Mouse (Mus musculus) liver, embryonic 15.5 days (tissue): ENCODE data around the gene Col2a1. TPM values are rescaled to one million over a fixed set of nuclear protein-coding genes. Genes with fewer than 3 reads are reported as not detected.

Experiments
- ATAC-seq: fragments of 200-750 bp; cut with Nextera tagmentation; 2 replicates; pipeline ENCODE4 v1.8.0; 2017; ENCODE audit warnings: moderate number of reproducible peaks, mild to moderate bottlenecking, moderate library complexity; ENCODE audit not compliant: insufficient read depth
- H3K27ac ChIP-seq: fragments of 300-500 bp; sonication (generic); replicated peaks from 2 replicates; pipeline ENCODE4 v1.5.1; 2015; ENCODE audit warnings: mild to moderate bottlenecking, inconsistent platforms
- H3K27me3 ChIP-seq: fragments of 300-500 bp; sonication (generic); 2 replicates; pipeline ENCODE4 v1.6.1; 2015; ENCODE audit warnings: mild to moderate bottlenecking, inconsistent platforms
- H3K36me3 ChIP-seq: fragments of 300-500 bp; sonication (generic); replicated peaks from 2 replicates; pipeline ENCODE4 v1.6.1; 2015; ENCODE audit warnings: moderate library complexity, mild to moderate bottlenecking, inconsistent platforms
- H3K4me1 ChIP-seq: fragments of 300-500 bp; sonication (generic); replicated peaks from 2 replicates; pipeline ENCODE4 v1.6.1; 2015; ENCODE audit warnings: inconsistent platforms
- H3K4me2 ChIP-seq: fragments of 300-500 bp; sonication (generic); 2 replicates; pipeline ENCODE4 v1.6.1; 2015; ENCODE audit warnings: moderate library complexity, mild to moderate bottlenecking, inconsistent platforms
- H3K4me3 ChIP-seq: fragments of 300-500 bp; sonication (generic); replicated peaks from 2 replicates; pipeline ENCODE4 v1.5.1; 2015; ENCODE audit warnings: mild to moderate bottlenecking, inconsistent platforms
- H3K9ac ChIP-seq: fragments of 300-500 bp; sonication (generic); 2 replicates; pipeline ENCODE4 v1.6.1; 2015; ENCODE audit warnings: moderate library complexity, mild to moderate bottlenecking, inconsistent platforms
- H3K9me3 ChIP-seq: fragments of 300-500 bp; sonication (generic); replicated peaks from 2 replicates; pipeline ENCODE4 v1.6.1; 2016; ENCODE audit warnings: inconsistent platforms
- WGBS: fragments of 180-500 bp; shearing (Covaris S2); methylation state at CpG from one replicate; pipeline ENCODE4 v1.1.7; 2015; ENCODE audit warnings: mixed read lengths; ENCODE audit not compliant: insufficient replicate concordance; 5-methylcytosine and 5-hydroxymethylcytosine counted together
- polyA plus RNA-seq: library from polyadenylated mRNA; unstranded; fragments of >200 nt; fragmentation: Nextera tagmentation; extraction: Ambion mirVana; gene quantifications from 2 replicates; pipeline ENCODE4 v1.2.1, GENCODE M21; 2015

Gene Col2a1
- polyA plus RNA-seq, 1 experiment from 2014 or later, result 5.3 TPM

- no peak for ATAC-seq
- Histone ChIP-seq H3K27me3 (no peaks in the 10 kb centered on the region), H3K27ac (no peak overlapping the region), H3K4me1 (no peaks in the 10 kb centered on the region), H3K9ac (no peak overlapping the region), H3K9me3 (no peaks in the 10 kb centered on the region), H3K4me2 (no peak overlapping the region), H3K36me3 (no peaks in the 10 kb centered on the region), H3K4me3 (no peak overlapping the region)
- 57% methylated on average over 8 of the region's 8 CpGs for WGBS
Observed at GRCm38 (mm10) chr15:97942538-97942937, 62.0 kb downstream of the Col2a1 start.

- WGBS, result 55% methylated on average over 2 of the region's 2 CpGs
- Histone ChIP-seq H3K4me3 (no peak overlapping the region), H3K36me3 (no peaks in the 10 kb centered on the region), H3K9me3 (no peaks in the 10 kb centered on the region), H3K9ac (no peak overlapping the region), H3K27ac (no peak overlapping the region), H3K4me2 (no peak overlapping the region), H3K27me3 (no peaks in the 10 kb centered on the region), H3K4me1 (no peaks in the 10 kb centered on the region)
- no peak for ATAC-seq
Observed at GRCm38 (mm10) chr15:97941306-97941705, 63.2 kb downstream of the Col2a1 start.

- no peak overlapping the region for H3K4me2 ChIP-seq
- 58% methylated on average over 2 of the region's 2 CpGs for WGBS
- no peak overlapping the region for H3K27ac ChIP-seq
- no peaks in the 10 kb centered on the region for H3K9me3 ChIP-seq
- H3K27me3 ChIP-seq, result no peaks in the 10 kb centered on the region
- ATAC-seq, result no peak
- no peaks in the 10 kb centered on the region for H3K4me1 ChIP-seq
- H3K9ac ChIP-seq, result no peak overlapping the region
- H3K36me3 ChIP-seq, result no peaks in the 10 kb centered on the region
- H3K4me3 ChIP-seq, result no peak overlapping the region
Observed at GRCm38 (mm10) chr15:97940088-97940487, 64.4 kb downstream of the Col2a1 start.

- no peaks in the 10 kb centered on the region for H3K36me3 ChIP-seq
- no peaks in the 10 kb centered on the region for H3K27me3 ChIP-seq
- no peak for ATAC-seq
- no peaks in the 10 kb centered on the region for H3K4me1 ChIP-seq
- H3K4me3 ChIP-seq, result no peak overlapping the region
- H3K9me3 ChIP-seq, result no peaks in the 10 kb centered on the region
- 54% methylated on average over 6 of the region's 6 CpGs for WGBS
- H3K9ac ChIP-seq, result no peak overlapping the region
- no peak overlapping the region for H3K27ac ChIP-seq
- H3K4me2 ChIP-seq, result no peak overlapping the region
Observed at GRCm38 (mm10) chr15:97938580-97938979, 65.9 kb downstream of the Col2a1 start.

- WGBS, result 67% methylated on average over 12 of the region's 12 CpGs
- Histone ChIP-seq H3K4me1 (no peaks in the 10 kb centered on the region), H3K27me3 (no peaks in the 10 kb centered on the region), H3K4me3 (no peak overlapping the region), H3K36me3 (no peaks in the 10 kb centered on the region), H3K4me2 (no peak overlapping the region), H3K9ac (no peak overlapping the region), H3K9me3 (no peaks in the 10 kb centered on the region), H3K27ac (no peak overlapping the region)
- ATAC-seq, result no peak
Observed at GRCm38 (mm10) chr15:97932441-97932840, 72.1 kb downstream of the Col2a1 start.

- no peak overlapping the region for H3K27ac ChIP-seq
- ATAC-seq, result no peak
Observed at GRCm38 (mm10) chr15:97929259-97929824, 75.2 kb downstream of the Col2a1 start.

GRCm38 (mm10) chr15:97927821-97928220 lies 76.7 kb downstream of the Col2a1 start:
- WGBS, result 28% methylated on average over 6 of the region's 6 CpGs
- no peak overlapping the region for H3K4me3 ChIP-seq
- no peak overlapping the region for H3K27ac ChIP-seq
- H3K4me1 ChIP-seq, result no peaks in the 10 kb centered on the region
- H3K27me3 ChIP-seq, result no peaks in the 10 kb centered on the region
- H3K4me2 ChIP-seq, result no peak overlapping the region
- ATAC-seq, result no peak
- H3K9me3 ChIP-seq, result no peaks in the 10 kb centered on the region
- H3K9ac ChIP-seq, result no peak overlapping the region
- H3K36me3 ChIP-seq, result no peaks in the 10 kb centered on the region

More at GRCm38 (mm10) chr15:97929259-97929824, 75.2 kb downstream of the Col2a1 start:
- no peaks in the 10 kb centered on the region for H3K27me3 ChIP-seq
- H3K4me3 ChIP-seq, result no peak overlapping the region
- no peak overlapping the region for H3K9ac ChIP-seq
- H3K9me3 ChIP-seq, result no peaks in the 10 kb centered on the region
- H3K4me1 ChIP-seq, result no peaks in the 10 kb centered on the region
- 39% methylated on average over 13 of the region's 13 CpGs for WGBS
- H3K4me2 ChIP-seq, result no peak overlapping the region
- no peaks in the 10 kb centered on the region for H3K36me3 ChIP-seq

GRCm38 (mm10) chr15:97927018-97927417 lies 77.5 kb downstream of the Col2a1 start:
- Histone ChIP-seq H3K27ac (no peak overlapping the region), H3K36me3 (no peaks in the 10 kb centered on the region), H3K9ac (no peak overlapping the region), H3K27me3 (no peaks in the 10 kb centered on the region), H3K4me2 (no peak overlapping the region), H3K4me3 (no peak overlapping the region), H3K4me1 (no peaks in the 10 kb centered on the region), H3K9me3 (no peaks in the 10 kb centered on the region)
- ATAC-seq, result no peak
- 55% methylated on average over 4 of the region's 4 CpGs for WGBS

Other genes starting within 250 kb of the Col2a1 start
- 1.7 and 2.1 TPM in 2 replicates for gene Rapgef3, start 236.7 kb downstream of the Col2a1 start, polyA plus RNA-seq
- gene Slc48a1, start 226.2 kb downstream of the Col2a1 start, polyA plus RNA-seq, result 101 and 106 TPM in 2 replicates
- gene Hdac7, start 160.2 kb downstream of the Col2a1 start, polyA plus RNA-seq, result 5.7 and 6.5 TPM in 2 replicates
- 0.14 and 0.15 TPM in 2 replicates for gene Vdr, start 94.1 kb downstream of the Col2a1 start, polyA plus RNA-seq
- 14.2 and 15.8 TPM in 2 replicates for gene Tmem106c, start 40.5 kb downstream of the Col2a1 start, polyA plus RNA-seq
- gene Pfkm, start 87.9 kb upstream of the Col2a1 start, polyA plus RNA-seq, result 22.2 and 24.3 TPM in 2 replicates
- gene Senp1, start 89.0 kb upstream of the Col2a1 start, polyA plus RNA-seq, result 13.7 and 14.8 TPM in 2 replicates
- gene Asb8, start 160.9 kb upstream of the Col2a1 start, polyA plus RNA-seq, result 20.4 and 23.8 TPM in 2 replicates
- 0.06 TPM in 1 of 2 replicates, not detected in the other for gene Ccdc184, start 162.5 kb upstream of the Col2a1 start, polyA plus RNA-seq
- gene Olfr288, start 190.8 kb upstream of the Col2a1 start, polyA plus RNA-seq, result not detected in 2 replicates
- not detected in 2 replicates for gene Gm44579, start 216.3 kb upstream of the Col2a1 start, polyA plus RNA-seq
- not detected in 2 replicates for gene Olfr287, start 216.4 kb upstream of the Col2a1 start, polyA plus RNA-seq
- gene Olfr286, start 229.8 kb upstream of the Col2a1 start, polyA plus RNA-seq, result not detected in 2 replicates